Mouse (Mus musculus) skeletal muscle tissue, adult 2 months (tissue): ENCODE measurements around the gene Colca2.
A peak's percentile ranks its signal among the peaks of the same experiment; 100 is the strongest.

Source experiments
- DNase-seq: peaks from one replicate; pipeline ENCODE4 v3.0.0-alpha.2; 2012; ENCODE audit warnings: low read depth, low spot score

Colca2 gene

DNA sequence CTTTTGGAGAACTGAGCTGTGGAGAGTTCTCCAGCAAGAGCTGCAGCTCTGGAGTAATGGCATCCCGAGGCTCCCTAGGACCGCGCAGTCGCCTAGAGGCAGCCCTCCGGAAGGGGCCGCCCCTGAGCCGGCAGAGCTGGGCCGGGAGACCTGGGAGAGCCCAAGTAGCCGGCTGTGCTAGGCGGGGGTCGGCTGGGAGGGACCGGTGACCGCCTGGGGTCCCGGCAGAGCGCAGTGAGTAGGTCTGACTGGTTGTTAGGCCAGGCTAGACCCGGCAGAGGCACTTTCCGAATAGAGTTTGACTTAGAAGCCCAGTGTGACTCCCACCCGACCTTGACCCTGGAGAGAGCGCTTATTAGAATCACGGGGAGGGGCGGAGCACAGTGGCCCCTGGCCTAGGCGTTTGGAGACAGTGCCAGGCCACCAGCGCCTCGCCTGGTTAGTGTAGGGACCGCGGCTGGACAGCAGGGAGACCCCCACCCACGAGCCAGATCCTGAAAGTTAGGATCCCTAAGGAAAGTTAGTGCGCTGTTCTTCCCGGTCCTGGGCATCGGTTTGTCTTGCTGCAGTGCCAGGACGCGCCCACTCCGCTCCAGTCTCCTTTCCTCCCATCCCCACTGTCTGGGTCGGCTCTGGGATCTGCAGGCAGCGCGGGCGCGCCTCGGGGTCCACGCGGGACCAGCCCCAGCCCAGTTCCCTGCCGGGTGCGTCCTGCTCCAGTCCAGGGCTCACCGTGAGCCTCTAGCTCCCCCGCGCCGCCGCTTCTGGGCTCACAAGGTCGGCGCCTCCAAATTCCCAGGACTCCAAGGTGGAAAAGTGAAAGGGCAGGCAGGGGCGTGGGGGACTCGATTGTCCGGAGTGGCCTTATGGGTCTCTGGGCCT lies at the start of gene Colca2:
Colca2 (minus strand) TSS at position 70 of the 882 bp plus-strand sequence.
- DNase-seq: peak; percentile 73

GRCm38 (mm10) chr9:51327555-51327903 lies 49.2 kb upstream of the Colca2 start:
- DNase-seq: no peak

DNA sequence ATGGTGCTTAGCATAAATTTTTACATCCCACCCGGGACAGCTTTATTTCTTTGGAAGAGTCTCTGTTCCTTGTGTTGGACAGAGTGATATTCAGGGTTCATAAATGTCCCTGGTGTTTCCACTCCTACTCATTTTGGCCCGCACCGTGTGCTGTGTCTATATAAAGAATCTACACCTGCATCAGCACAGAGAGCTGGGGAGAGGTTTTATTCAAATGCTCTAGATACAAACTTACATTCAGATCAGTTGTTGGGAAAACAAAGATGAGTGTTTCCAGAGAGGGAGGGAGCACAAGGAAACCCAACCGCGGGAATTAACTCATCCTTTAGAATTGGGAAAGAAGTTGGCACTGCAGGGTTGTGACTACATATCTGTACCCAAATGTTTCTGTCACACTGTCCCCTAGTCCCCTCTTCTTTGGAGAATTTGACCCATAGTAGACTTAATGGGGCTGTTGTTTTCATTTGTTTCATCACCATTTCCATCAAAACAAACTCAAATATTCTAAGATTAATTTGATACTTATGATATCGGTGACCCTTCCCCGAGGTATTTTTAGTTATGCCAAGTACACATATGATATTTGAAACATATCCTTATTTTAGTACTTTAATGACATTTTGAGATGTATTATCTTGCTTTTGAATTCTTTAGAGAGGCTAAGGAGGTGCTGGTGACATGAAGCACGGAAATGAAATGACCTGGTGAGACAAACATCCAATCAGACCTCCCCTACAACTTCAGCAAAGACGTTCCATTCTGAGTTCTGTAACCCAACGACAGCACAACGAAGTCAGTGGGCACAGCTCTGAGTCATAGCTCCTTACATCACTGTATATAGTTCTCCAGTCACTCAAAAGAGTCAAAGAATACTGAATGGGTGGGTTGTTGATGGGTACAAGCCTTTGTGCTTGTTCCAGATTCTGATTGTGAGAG lies 48.5 kb upstream of the Colca2 start:
- DNase-seq: no peak

GRCm38 (mm10) chr9:51324406-51325065 lies 46.2 kb upstream of the Colca2 start:
- DNase-seq: no peak

DNA sequence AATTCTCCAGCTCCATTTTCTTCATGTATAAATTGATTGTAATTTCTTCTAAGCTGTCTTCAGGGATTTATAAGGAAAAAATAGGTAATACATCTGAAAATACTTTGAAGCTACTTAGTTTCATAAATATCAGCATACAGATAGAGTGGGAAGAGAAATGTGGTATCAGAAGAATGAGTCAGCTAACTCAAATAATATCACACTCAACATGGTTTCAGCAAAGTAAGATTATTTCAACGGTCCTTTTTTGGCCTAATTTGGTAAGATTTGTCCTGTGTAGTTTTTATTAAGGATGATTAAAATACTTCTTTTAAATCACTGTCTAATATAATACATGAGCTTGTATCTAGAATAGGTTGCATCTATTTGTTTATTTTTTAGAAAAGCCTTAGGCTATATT lies 41.7 kb upstream of the Colca2 start:
- DNase-seq: no peak

DNA sequence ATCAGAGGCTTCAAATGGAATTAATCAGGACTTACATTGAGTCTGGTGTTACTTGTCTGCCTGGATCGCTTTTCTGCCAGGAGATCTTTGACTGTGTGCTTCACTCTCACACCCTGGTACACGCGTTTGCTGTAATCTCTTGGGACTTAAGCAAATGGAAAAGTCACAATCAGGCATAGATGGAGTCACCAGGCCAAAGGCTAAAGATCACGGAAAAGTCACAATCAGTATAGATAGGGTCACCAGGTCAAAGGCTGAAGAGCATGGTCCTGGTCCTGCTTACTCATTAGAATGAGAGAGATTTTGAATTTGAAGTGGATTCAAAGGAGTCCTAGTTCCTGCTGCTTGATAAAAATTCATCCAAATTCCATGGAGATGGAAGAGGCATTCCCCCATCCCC lies 39.9 kb upstream of the Colca2 start:
- DNase-seq: no peak

GRCm38 (mm10) chr9:51317322-51317721 lies 39.0 kb upstream of the Colca2 start:
- DNase-seq: no peak

DNA sequence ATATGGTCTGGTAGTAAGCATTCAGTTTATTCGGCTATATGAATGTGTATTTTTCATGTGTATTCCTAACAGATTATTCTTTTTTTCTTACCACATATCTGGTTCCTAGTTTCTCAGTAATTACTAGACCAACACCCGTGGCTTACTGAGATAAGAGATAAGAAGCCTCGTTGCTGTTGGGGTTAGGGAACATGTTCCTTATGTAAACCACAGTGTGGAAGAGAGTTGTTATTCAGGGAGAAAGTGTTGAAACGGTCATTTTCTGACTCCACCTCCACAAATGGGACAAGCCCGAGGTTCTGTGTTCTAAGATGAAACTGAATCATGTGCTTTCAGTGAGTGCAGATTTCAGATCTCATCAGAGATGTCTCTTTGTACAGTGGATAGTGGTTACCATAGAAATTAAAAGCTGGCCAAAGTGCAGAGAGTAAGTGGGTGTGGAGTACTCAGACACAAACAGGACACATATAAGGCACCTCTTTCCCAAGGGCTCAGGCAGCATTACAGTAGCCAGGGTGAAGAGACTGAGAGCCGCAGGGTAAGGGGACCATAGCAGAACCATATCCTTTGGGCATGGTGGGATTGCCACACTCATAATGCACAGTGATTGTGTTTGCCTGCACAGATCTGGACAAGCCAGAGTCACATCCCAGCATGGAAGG lies 37.2 kb upstream of the Colca2 start:
- DNase-seq: no peak

DNA sequence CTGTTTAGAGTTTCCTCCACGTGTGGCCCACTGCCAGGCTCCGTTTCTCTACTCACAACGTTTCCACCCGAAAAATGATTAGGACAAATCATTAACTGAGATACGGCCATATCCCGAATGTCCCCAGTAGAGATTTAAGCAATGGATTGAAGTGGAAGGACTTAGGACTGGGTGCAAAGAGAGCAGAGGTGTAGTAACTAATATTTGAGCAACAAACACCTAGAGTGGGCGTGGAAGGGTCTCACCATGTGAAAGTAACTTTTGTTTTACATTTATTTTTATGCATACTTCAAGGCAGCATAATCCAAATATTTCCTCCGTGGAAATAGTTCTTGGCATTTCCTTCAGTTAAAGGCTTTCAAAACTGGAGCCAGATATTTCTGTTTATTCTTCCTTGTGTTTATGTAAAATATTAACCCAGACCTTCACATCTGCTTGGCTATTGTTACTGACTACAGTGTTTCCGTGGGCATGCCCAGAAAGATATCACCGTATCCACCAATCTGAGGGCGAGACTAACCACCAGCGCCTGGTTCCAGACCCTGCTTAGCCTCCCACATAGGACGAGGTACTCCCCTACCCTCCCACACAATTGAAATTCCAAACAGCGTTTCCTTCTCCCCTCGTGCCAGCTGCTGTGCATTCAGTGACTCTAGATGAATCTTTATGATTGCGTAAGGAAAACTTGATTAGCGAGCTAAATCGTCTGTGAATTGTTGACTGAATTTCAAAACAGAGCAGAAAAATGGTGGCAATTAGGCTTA lies 34.4 kb upstream of the Colca2 start:
- DNase-seq: no peak

GRCm38 (mm10) chr9:51310515-51310914 lies 32.1 kb upstream of the Colca2 start:
- no peak for DNase-seq

DNA sequence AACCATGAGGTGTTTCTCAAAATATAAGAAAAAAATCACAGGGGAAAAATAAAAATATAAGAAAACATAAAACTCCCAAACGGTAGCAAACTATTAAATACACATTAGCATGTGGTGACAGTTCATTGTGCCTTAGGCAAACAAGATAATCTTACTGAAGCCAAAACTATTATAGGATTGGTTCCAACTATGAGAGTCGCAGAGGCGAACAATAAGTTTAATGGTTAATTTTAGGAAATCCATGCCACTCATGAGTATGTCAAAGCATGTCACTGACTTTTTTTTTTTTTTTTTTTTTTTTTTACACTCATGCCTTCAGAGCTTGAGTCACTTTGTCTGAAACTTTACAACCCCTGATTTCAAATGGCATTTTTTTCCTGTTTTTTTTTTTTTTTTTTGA lies 28.0 kb upstream of the Colca2 start:
- no peak for DNase-seq

DNA sequence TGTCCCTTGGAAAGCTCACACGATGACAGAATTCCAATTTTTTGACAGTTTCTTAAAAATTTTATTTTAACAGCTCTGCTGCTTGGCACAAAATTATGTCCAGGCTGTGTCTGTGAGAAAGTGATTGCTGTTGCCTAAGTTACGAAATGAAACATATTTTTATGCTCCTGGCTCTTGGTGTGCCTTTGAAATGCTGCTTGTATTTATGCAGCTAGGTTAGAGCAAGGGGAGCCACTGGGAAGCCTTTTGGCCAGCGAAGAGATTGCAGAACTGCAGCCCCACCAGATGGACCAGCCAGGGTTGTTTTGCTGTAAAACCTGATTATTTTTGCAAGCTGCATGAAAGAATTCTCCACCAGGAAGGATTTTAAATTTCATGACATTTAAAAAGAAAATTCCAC lies 26.8 kb upstream of the Colca2 start:
- peak; percentile 15 for DNase-seq

DNA sequence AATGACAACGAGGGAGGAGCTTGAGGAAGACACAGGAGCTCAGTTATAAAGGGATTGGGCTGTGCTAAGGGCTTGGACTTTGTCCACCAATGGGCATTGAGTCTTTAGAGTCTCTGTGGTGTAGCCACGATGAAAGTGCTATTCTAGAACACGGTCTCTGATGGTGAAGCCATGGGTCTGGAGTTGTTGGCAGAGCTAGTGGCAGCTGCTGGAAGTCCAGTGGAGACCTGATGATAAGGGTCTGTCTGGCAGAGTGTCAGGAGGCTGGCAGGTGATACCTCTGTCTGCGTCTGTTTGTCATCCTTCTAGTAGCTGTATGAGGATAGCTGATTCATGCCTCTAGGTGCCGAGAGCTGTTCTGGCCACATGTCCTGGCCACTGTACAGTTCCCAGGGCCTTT lies 25.6 kb upstream of the Colca2 start:
- no peak for DNase-seq

GRCm38 (mm10) chr9:51293541-51293940 lies 15.2 kb upstream of the Colca2 start:
- no peak for DNase-seq

DNA sequence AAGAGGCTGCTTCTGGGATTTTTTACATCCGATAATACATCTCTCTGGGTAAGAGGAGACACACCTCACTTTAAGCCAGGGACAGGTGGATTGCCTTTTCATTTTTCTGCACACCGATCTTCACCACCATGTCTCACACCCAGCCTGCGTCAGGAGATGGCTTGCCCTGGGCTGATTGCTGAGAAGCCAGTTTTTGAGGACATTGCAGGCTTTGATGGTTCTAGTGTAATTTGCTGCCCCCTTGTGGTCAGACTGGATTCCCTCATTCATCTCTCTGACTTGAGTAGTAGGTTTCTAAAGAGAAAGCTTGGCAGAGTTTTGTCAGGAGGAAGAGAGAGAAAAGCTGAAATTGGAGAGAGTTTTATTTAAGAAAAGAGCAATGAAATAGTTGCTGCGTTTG lies 14.3 kb upstream of the Colca2 start:
- peak; percentile 77 for DNase-seq

GRCm38 (mm10) chr9:51290980-51291379 lies 12.6 kb upstream of the Colca2 start:
- DNase-seq: no peak

- peak; percentile 9 for DNase-seq
Observed at GRCm38 (mm10) chr9:51286079-51286478, 7.7 kb upstream of the Colca2 start.

DNA sequence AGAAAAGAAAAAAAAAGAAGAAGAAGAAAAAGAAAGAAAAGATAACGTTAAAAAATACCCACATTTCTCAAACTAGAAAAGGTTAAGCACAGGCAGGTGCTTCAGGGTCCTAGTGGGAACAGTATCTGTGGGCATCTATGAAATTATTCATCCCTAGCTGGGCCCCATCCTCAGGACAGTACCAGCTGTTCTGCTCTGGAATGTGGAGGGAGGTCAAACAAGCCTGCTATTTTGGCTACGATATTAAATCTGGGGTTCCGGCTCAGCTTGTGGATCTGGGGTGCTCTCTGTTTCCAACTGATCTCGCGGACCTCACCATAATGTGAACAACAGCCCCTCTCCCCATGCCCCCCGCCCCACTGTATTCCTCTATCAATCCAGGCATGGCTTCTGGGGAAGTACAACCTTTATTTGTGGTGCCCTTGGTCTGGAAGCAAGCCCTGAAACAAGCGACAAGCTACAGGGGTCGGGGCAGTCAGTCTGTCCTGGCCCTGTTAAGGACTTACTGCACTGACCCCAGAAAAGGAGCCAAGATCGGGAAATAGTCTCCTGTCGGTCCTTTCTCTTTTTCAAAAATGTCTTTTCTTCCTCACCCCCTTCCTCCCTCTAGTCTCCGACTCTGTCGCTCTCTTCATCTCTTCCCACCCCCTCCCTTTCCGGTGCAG lies 403 bp downstream of the Colca2 start:
- DNase-seq: peak; percentile 13

DNA sequence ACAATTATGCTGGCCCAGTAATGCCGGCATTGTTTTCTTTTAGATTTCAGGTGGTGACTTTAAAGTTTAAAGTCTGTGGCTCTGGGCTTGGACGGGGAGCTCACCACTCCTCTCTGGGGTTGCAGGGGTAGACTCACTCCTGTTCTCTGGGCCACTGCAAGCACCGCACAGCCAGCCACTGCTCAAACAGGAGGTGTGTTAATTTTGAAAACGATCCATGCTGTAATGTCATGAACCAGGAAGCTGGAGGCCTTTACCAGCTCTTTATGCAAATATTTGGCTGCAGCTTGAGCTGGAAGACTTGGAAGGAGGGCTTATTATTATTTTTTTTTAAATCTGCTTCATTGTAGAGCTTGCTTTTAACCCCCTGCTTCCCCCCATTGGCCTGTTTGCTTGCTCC lies 3.7 kb downstream of the Colca2 start:
- no peak for DNase-seq

DNA sequence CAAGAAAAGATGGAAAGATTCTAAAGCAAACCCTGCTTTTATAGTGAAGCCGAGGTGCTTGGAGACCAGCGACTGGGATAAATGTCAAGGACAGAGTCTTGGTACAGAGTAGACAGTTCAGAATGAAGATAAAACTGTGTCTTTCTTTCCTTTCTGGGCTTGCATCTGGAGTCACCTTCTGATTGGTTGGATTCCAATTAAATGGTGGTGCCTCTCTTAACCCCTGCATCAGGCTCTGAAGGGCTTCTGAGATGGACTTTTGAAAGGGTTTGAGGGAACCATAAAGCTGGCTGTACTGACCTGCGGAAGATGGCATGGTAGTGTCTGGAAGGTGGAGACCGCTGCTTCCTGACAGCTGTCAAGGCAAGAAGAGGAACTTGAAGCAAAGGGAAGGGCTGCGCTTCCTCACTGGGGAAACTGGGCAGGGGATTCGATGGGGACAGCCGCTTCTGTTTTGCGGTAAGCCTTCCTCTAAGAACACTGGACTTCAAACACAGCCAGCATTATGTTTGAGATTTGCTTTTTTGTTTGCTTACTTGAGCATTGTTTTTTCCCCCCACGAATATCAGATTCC lies 4.7 kb downstream of the Colca2 start:
- DNase-seq: peak; percentile 13
